Mouse (Mus musculus) kidney, embryonic 16.5 days (tissue): Measurements from ENCODE around the gene Srsf12. TPM values are rescaled to one million over a fixed set of nuclear protein-coding genes. Genes with fewer than 3 reads are reported as not detected.

Experiments
- ATAC-seq: fragments of 200-750 bp; cut with Nextera tagmentation; 2 replicates; pipeline ENCODE4 v1.8.0; 2017; ENCODE audit warnings: moderate TSS enrichment; ENCODE audit not compliant: low FRiP score, low TSS enrichment
- H3K27ac ChIP-seq: fragments of 300-500 bp; sonication (generic); 2 replicates; pipeline ENCODE4 v1.5.1; 2014; ENCODE audit warnings: low read length
- H3K27me3 ChIP-seq: fragments of 300-500 bp; sonication (generic); 2 replicates; pipeline ENCODE4 v1.6.1; 2014; ENCODE audit warnings: low read length, control low read depth, mixed read lengths; ENCODE audit not compliant: insufficient read depth
- H3K36me3 ChIP-seq: fragments of 300-500 bp; sonication (generic); 2 replicates; pipeline ENCODE4 v1.6.1; 2014; ENCODE audit warnings: low read length, control low read depth, mixed read lengths; ENCODE audit not compliant: insufficient read depth
- H3K4me1 ChIP-seq: fragments of 300-500 bp; sonication (generic); 2 replicates; pipeline ENCODE4 v1.6.1; 2014; ENCODE audit warnings: low read length, control low read depth, mixed read lengths; ENCODE audit not compliant: insufficient read depth
- H3K4me2 ChIP-seq: fragments of 300-500 bp; sonication (generic); replicated peaks from 2 replicates; pipeline ENCODE4 v1.6.1; 2014; ENCODE audit warnings: low read depth, low read length
- H3K4me3 ChIP-seq: fragments of 300-500 bp; sonication (generic); 2 replicates; pipeline ENCODE4 v1.5.1; 2014; ENCODE audit warnings: mild to moderate bottlenecking, low read length
- H3K9ac ChIP-seq: fragments of 300-500 bp; sonication (generic); replicated peaks from 2 replicates; pipeline ENCODE4 v1.6.1; 2014; ENCODE audit warnings: low read length
- H3K9me3 ChIP-seq: fragments of 300-500 bp; sonication (generic); 2 replicates; pipeline ENCODE4 v1.6.1; 2016; ENCODE audit warnings: low read length, control low read depth
- WGBS: fragments of 180-500 bp; shearing (Covaris S2); extraction: QIAGEN DNeasy Blood & Tissue Kit; methylation state at CpG from one replicate; pipeline ENCODE4 v1.1.7; 2014; 5-methylcytosine and 5-hydroxymethylcytosine counted together
- polyA plus RNA-seq: library from polyadenylated mRNA; unstranded; fragments of >200 nt; fragmentation: Nextera tagmentation; extraction: Ambion mirVana; gene quantifications from 2 replicates; pipeline ENCODE4 v1.2.1, GENCODE M21; 2015

The Srsf12 gene
- polyA plus RNA-seq, 1 experiment from 2014 or later, result 5.5 TPM

- Histone ChIP-seq H3K4me1 (no peaks in the 10 kb centered on the region), H3K4me2 (no peak overlapping the region), H3K9ac (no peak overlapping the region), H3K27me3 (no peaks in the 10 kb centered on the region), H3K4me3 (no peak overlapping the region), H3K36me3 (no peaks in the 10 kb centered on the region), H3K9me3 (no peaks in the 10 kb centered on the region), H3K27ac (no peak overlapping the region)
- ATAC-seq, result no peak
- WGBS, result 75% methylated on average over 7 of the region's 7 CpGs
Observed at GRCm38 (mm10) chr4:33224003-33224675, 15.3 kb downstream of the Srsf12 start.

GRCm38 (mm10) chr4:33227164-33227563 is 18.4 kb downstream of the Srsf12 start:
- no peak overlapping the region for H3K27ac ChIP-seq
- no peaks in the 10 kb centered on the region for H3K4me1 ChIP-seq
- no peaks in the 10 kb centered on the region for H3K27me3 ChIP-seq
- no peaks in the 10 kb centered on the region for H3K9me3 ChIP-seq
- H3K36me3 ChIP-seq, result no peaks in the 10 kb centered on the region
- 82% methylated on average over 7 of the region's 7 CpGs for WGBS
- ATAC-seq, result no peak
- H3K9ac ChIP-seq, result no peak overlapping the region
- no peak overlapping the region for H3K4me3 ChIP-seq
- H3K4me2 ChIP-seq, result no peak overlapping the region

DNA sequence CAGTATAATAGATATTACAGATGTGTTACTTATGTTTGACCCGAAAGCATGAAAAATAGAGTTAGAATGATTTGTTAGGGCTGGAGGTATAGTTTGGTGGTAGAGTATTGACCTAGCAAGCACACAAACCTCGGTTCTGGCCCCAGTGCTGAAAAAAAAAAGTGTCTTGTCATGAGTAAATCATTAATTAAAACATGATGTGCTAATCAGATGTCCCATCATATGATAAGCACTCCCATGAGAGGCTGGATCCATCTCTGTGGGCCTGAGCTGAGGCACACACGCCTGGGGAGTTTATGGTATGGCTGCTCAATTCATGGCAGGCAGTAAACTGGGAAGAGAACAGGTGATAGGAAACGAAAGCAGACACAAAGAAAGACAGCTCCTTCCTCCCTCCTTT is 20.8 kb downstream of the Srsf12 start:
- WGBS, result 73% methylated on average over 4 of the region's 4 CpGs
- no peaks in the 10 kb centered on the region for H3K4me1 ChIP-seq

GRCm38 (mm10) chr4:33230881-33231280 is 22.1 kb downstream of the Srsf12 start:
- H3K4me2 ChIP-seq, result no peak overlapping the region
- no peak overlapping the region for H3K4me3 ChIP-seq
- H3K9me3 ChIP-seq, result no peaks in the 10 kb centered on the region
- H3K36me3 ChIP-seq, result no peaks in the 10 kb centered on the region
- 83% methylated on average over 18 of the region's 18 CpGs for WGBS
- ATAC-seq, result no peak
- no peaks in the 10 kb centered on the region for H3K27me3 ChIP-seq
- H3K4me1 ChIP-seq, result no peaks in the 10 kb centered on the region
- H3K27ac ChIP-seq, result no peak overlapping the region
- no peak overlapping the region for H3K9ac ChIP-seq

More for the DNA sequence above, 20.8 kb downstream of the Srsf12 start:
- Histone ChIP-seq H3K4me2 (no peak overlapping the region), H3K9ac (no peak overlapping the region), H3K4me3 (no peak overlapping the region), H3K27ac (no peak overlapping the region), H3K36me3 (no peaks in the 10 kb centered on the region), H3K27me3 (no peaks in the 10 kb centered on the region), H3K9me3 (no peaks in the 10 kb centered on the region)
- no peak for ATAC-seq

DNA sequence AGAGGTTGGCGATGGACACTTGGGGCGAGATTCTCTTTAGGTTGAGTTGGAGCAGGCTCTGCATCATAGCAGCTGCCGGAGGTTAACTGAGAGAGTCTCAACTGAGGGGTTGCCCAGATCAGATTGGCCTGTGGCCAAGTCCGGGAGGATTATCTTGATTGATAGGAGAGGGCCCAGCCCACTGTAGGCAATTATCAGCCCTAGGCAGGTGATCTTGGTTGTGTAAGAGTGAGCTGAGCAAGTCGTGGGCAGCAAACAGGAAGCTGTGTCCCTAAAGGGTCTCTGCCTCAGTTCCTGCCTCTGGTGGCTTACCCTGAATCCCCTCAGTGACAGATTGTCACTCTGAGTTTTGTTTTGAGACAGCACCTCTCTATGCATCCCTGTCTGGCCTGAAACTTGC is 33.7 kb downstream of the Srsf12 start:
- 65% methylated on average over 5 of the region's 5 CpGs for WGBS
- no peak overlapping the region for H3K4me2 ChIP-seq
- H3K36me3 ChIP-seq, result peaks cover 32% of the 10 kb centered on the region
- no peak overlapping the region for H3K4me3 ChIP-seq
- H3K4me1 ChIP-seq, result peaks cover 10% of the 10 kb centered on the region
- ATAC-seq, result no peak
- H3K9me3 ChIP-seq, result no peaks in the 10 kb centered on the region
- no peaks in the 10 kb centered on the region for H3K27me3 ChIP-seq
- no peak overlapping the region for H3K9ac ChIP-seq
- no peak overlapping the region for H3K27ac ChIP-seq

GRCm38 (mm10) chr4:33243016-33243758 is 34.4 kb downstream of the Srsf12 start:
- WGBS, result 76% methylated on average over 12 of the region's 12 CpGs
- Histone ChIP-seq H3K36me3 (peaks cover 32% of the 10 kb centered on the region), H3K4me1 (peaks cover 10% of the 10 kb centered on the region), H3K4me2 (no peak overlapping the region), H3K27me3 (no peaks in the 10 kb centered on the region), H3K9ac (no peak overlapping the region), H3K27ac (no peak overlapping the region), H3K4me3 (no peak overlapping the region), H3K9me3 (no peaks in the 10 kb centered on the region)
- ATAC-seq, result no peak

DNA sequence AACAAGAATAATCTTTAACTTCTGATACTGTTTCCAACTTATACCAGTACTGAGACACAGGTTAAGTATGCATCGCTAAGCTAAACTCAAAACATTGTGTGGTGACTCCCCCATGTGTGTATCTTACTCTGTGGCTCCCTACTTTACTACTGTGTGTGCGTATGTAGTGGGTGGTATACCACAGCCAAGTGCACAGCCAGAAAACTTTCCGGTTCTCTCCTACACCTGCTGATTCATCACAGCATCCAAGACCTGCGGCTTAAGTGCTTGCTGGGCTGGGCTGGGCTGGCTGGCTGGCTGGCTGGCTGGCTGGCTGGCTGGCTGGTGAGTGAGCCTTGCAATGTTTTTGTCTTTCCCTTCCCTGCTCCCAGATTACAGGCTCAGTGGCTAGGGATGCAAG is 35.1 kb downstream of the Srsf12 start:
- H3K4me2 ChIP-seq, result no peak overlapping the region
- no peak overlapping the region for H3K27ac ChIP-seq
- H3K9me3 ChIP-seq, result no peaks in the 10 kb centered on the region
- H3K9ac ChIP-seq, result no peak overlapping the region
- 89% methylated on average over 4 of the region's 4 CpGs for WGBS
- H3K4me1 ChIP-seq, result peaks cover 11% of the 10 kb centered on the region
- H3K27me3 ChIP-seq, result no peaks in the 10 kb centered on the region
- H3K36me3 ChIP-seq, result peaks cover 32% of the 10 kb centered on the region
- H3K4me3 ChIP-seq, result no peak overlapping the region
- no peak for ATAC-seq

DNA sequence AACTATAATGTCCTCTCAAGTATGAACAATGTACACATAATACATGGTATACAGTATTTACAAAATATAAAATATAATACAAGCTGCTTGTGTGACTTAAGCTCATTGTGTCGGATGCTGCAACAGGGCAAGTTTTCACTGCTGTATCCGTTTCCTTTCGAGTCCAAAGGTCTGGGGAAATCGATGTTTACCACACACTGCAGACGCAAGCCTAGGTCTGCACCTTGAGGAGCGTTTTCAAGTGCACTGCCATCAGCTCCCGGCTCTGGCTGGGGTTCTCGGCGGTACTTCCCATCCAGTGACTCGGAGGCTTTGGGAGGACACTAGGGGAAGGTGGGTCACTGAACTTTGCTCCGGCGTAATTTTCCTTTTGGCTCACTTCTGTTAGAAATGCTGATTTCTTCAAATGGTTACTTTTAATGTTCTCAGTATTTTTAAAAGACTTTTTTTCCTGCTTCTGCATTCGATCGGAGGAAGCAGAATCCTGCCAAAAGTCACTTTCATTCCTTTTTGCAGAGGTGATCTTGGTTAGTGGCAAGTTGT is 37.1 kb downstream of the Srsf12 start:
- Histone ChIP-seq H3K36me3 (peaks cover 32% of the 10 kb centered on the region), H3K4me2 (peak overlapping the region; percentile 88), H3K9me3 (no peaks in the 10 kb centered on the region), H3K4me3 (peak overlapping the region; percentile 22; the same call in 1 of the 2 replicates), H3K9ac (no peak overlapping the region), H3K27ac (no peak overlapping the region), H3K27me3 (no peaks in the 10 kb centered on the region), H3K4me1 (peaks cover 16% of the 10 kb centered on the region)
- ATAC-seq, result no peak
- 84% methylated on average over 14 of the region's 14 CpGs for WGBS

GRCm38 (mm10) chr4:33247479-33248053 is 38.8 kb downstream of the Srsf12 start:
- 0% methylated on average over 60 of the region's 60 CpGs for WGBS
- H3K27ac ChIP-seq, result peak overlapping the region; percentile 100
- H3K9me3 ChIP-seq, result no peaks in the 10 kb centered on the region
- H3K4me1 ChIP-seq, result peaks cover 16% of the 10 kb centered on the region
- H3K36me3 ChIP-seq, result peaks cover 31% of the 10 kb centered on the region
- H3K9ac ChIP-seq, result peak overlapping the region; percentile 100
- peak overlapping the region; percentile 96 for H3K4me3 ChIP-seq
- no peaks in the 10 kb centered on the region for H3K27me3 ChIP-seq
- peak; percentile 92 for ATAC-seq
- H3K4me2 ChIP-seq, result peak overlapping the region; percentile 88
